Mouse (Mus musculus) neural tube, embryonic 14.5 days (tissue): ENCODE measurements at regions not wholly inside any gene's neighbourhood (a gene's known extent, or its start where the extent isn't known, plus 50 kb on each side); places are given as distances from the start of the nearest gene placed in this dataset.

Experiments used
- ATAC-seq: fragments of 200-750 bp; cut with Nextera tagmentation; 2 replicates; pipeline ENCODE4 v1.8.0; 2017; ENCODE audit warnings: low read depth, mild to moderate bottlenecking, moderate TSS enrichment, moderate library complexity
- H3K27ac ChIP-seq: fragments of 300-500 bp; sonication (generic); 2 replicates; pipeline ENCODE4 v1.5.1; 2014; ENCODE audit warnings: low read depth, mild to moderate bottlenecking, control low read depth, low read length, moderate library complexity, mixed read lengths
- H3K27me3 ChIP-seq: fragments of 300-500 bp; sonication (generic); 2 replicates; pipeline ENCODE4 v1.6.1; 2014; ENCODE audit warnings: low read length; ENCODE audit not compliant: control insufficient read depth, insufficient read depth
- H3K36me3 ChIP-seq: fragments of 300-500 bp; sonication (generic); 2 replicates; pipeline ENCODE4 v1.6.1; 2014; ENCODE audit warnings: low read length, mixed read lengths; ENCODE audit not compliant: control insufficient read depth, insufficient read depth
- H3K4me1 ChIP-seq: fragments of 300-500 bp; sonication (generic); 2 replicates; pipeline ENCODE4 v1.6.1; 2014; ENCODE audit warnings: low read length; ENCODE audit not compliant: control insufficient read depth, insufficient read depth
- H3K4me2 ChIP-seq: fragments of 300-500 bp; sonication (generic); 2 replicates; pipeline ENCODE4 v1.6.1; 2014; ENCODE audit warnings: mild to moderate bottlenecking, low read depth, low read length, control low read depth
- H3K4me3 ChIP-seq: fragments of 300-500 bp; sonication (generic); 2 replicates; pipeline ENCODE4 v1.5.1; 2014; ENCODE audit warnings: low read depth, low read length, control low read depth, mixed read lengths
- H3K9ac ChIP-seq: fragments of 300-500 bp; sonication (generic); replicated peaks from 2 replicates; pipeline ENCODE4 v1.6.1; 2014; ENCODE audit warnings: low read depth, mild to moderate bottlenecking, control low read depth, low read length, mixed read lengths
- H3K9me3 ChIP-seq: fragments of 300-500 bp; sonication (generic); 2 replicates; pipeline ENCODE4 v1.6.1; 2016; ENCODE audit warnings: low read length; ENCODE audit not compliant: control insufficient read depth
- WGBS: fragments of 180-500 bp; shearing (Covaris S2); extraction: QIAGEN DNeasy Blood & Tissue Kit; methylation state at CpG from one replicate; pipeline ENCODE4 v1.1.7; 2014; 5-methylcytosine and 5-hydroxymethylcytosine counted together

DNA sequence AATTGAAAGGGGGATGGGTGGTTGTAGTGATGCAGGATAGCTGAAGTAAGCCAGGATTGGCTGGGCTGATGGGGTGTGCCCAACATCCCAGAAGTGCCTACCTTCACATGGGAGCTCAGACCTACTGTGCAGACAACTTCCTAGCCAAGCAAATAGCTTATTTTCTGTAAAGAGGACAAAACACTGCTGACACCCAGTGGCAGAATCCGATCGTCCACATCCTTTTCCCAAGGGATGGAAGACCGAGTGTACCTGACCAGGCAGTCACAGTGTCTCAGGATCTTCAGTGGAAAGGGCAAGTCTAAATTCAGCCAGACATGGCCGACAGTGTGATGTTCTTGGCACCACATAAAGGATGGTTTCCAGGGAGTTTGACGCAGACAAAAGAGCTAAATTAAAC lies 114.4 kb downstream of the Nmur2 start:
- Histone ChIP-seq H3K4me1 (no peaks in the 10 kb centered on the region), H3K27me3 (no peaks in the 10 kb centered on the region), H3K9ac (no peak overlapping the region), H3K9me3 (no peaks in the 10 kb centered on the region), H3K36me3 (no peaks in the 10 kb centered on the region), H3K27ac (no peak overlapping the region), H3K4me2 (no peak overlapping the region), H3K4me3 (no peak overlapping the region)
- whole genome bisulfite sequencing: 81% methylated on average over 5 of the region's 5 CpGs
- ATAC-seq: no peak

- no peak for ATAC-seq
- WGBS: 32% methylated on average over 3 of the region's 3 CpGs
- H3K27ac ChIP-seq: no peak overlapping the region
- H3K4me1 ChIP-seq: no peaks in the 10 kb centered on the region
- no peaks in the 10 kb centered on the region for H3K27me3 ChIP-seq
- no peak overlapping the region for H3K4me3 ChIP-seq
- no peak overlapping the region for H3K4me2 ChIP-seq
- H3K9me3 ChIP-seq: no peaks in the 10 kb centered on the region
- no peak overlapping the region for H3K9ac ChIP-seq
- H3K36me3 ChIP-seq: no peaks in the 10 kb centered on the region
These were observed 121.7 kb downstream of the Nmur2 start for GRCm38 (mm10) chr11:55919066-55919465.

DNA sequence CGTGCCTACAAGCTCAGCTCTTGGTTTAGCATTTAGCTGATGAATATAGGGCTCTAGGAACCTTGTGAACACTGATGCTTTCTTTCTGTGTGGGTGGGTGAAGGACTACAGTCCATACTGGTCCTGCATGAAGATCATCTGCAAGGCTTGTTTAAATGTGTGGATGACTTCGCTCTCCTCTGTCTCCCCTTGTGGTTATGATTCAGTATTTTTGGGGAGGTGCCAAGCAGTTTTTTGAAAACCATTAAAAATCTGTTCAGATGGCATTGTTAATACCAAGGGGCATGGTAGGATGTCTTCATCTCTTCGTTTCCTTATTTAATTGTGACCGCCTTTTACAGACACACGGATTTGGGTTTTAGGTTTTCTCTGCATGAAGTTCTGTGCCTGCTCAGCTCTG lies 122.4 kb downstream of the Nmur2 start:
- Histone ChIP-seq H3K4me1 (no peaks in the 10 kb centered on the region), H3K36me3 (no peaks in the 10 kb centered on the region), H3K9me3 (no peaks in the 10 kb centered on the region), H3K4me2 (no peak overlapping the region), H3K27ac (no peak overlapping the region), H3K9ac (no peak overlapping the region), H3K4me3 (no peak overlapping the region), H3K27me3 (no peaks in the 10 kb centered on the region)
- WGBS: 74% methylated on average over 5 of the region's 5 CpGs
- no peak for ATAC-seq

GRCm38 (mm10) chr11:55897506-55897905 lies 143.3 kb downstream of the Nmur2 start:
- no peaks in the 10 kb centered on the region for H3K4me1 ChIP-seq
- 22% methylated on average over 6 of the region's 6 CpGs for WGBS
- ATAC-seq: no peak
- H3K27ac ChIP-seq: no peak overlapping the region
- no peaks in the 10 kb centered on the region for H3K36me3 ChIP-seq
- no peak overlapping the region for H3K4me3 ChIP-seq
- no peak overlapping the region for H3K4me2 ChIP-seq
- no peak overlapping the region for H3K9ac ChIP-seq
- no peaks in the 10 kb centered on the region for H3K27me3 ChIP-seq
- H3K9me3 ChIP-seq: no peaks in the 10 kb centered on the region

GRCm38 (mm10) chr11:55890161-55890560 lies 150.6 kb downstream of the Nmur2 start:
- ATAC-seq: no peak
- H3K36me3 ChIP-seq: no peaks in the 10 kb centered on the region
- H3K9me3 ChIP-seq: no peaks in the 10 kb centered on the region
- H3K9ac ChIP-seq: no peak overlapping the region
- H3K4me1 ChIP-seq: no peaks in the 10 kb centered on the region
- H3K4me2 ChIP-seq: no peak overlapping the region
- 85% methylated on average over 4 of the region's 4 CpGs for WGBS
- H3K4me3 ChIP-seq: no peak overlapping the region
- H3K27ac ChIP-seq: no peak overlapping the region
- H3K27me3 ChIP-seq: no peaks in the 10 kb centered on the region

GRCm38 (mm10) chr11:55878631-55879030 lies 162.2 kb downstream of the Nmur2 start:
- WGBS: 92% methylated on average over 2 of the region's 2 CpGs
- Histone ChIP-seq H3K27me3 (no peaks in the 10 kb centered on the region), H3K9me3 (no peaks in the 10 kb centered on the region), H3K27ac (no peak overlapping the region), H3K36me3 (no peaks in the 10 kb centered on the region), H3K4me1 (no peaks in the 10 kb centered on the region), H3K4me2 (no peak overlapping the region), H3K9ac (no peak overlapping the region), H3K4me3 (no peak overlapping the region)
- ATAC-seq: no peak

DNA sequence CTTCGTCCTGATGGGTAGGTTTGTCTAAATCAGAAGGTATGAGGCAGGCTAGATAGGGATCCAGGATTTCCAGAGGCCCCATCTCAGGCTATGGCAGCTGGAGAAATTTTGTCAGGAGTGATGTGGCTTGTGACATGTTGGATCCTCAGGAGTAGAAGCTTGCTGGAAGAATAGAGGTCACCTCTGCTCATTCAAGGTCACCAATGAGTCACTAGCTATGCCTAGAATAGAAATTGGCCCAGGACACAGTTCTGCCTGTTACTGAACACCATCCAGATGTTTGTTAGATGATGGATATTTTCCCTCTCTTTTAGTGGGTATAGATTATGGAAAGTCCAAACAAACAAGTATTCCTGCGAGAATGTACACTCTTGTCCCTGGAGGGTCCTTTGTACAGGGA lies 173.7 kb downstream of the Nmur2 start:
- Histone ChIP-seq H3K9ac (no peak overlapping the region), H3K27me3 (no peaks in the 10 kb centered on the region), H3K9me3 (no peaks in the 10 kb centered on the region), H3K4me1 (no peaks in the 10 kb centered on the region), H3K36me3 (no peaks in the 10 kb centered on the region), H3K27ac (no peak overlapping the region), H3K4me3 (no peak overlapping the region), H3K4me2 (no peak overlapping the region)
- 92% methylated on average over 2 of the region's 2 CpGs for WGBS
- ATAC-seq: no peak

GRCm38 (mm10) chr11:55859230-55859629 lies 181.6 kb downstream of the Nmur2 start:
- 45% methylated on average over 7 of the region's 7 CpGs for WGBS

DNA sequence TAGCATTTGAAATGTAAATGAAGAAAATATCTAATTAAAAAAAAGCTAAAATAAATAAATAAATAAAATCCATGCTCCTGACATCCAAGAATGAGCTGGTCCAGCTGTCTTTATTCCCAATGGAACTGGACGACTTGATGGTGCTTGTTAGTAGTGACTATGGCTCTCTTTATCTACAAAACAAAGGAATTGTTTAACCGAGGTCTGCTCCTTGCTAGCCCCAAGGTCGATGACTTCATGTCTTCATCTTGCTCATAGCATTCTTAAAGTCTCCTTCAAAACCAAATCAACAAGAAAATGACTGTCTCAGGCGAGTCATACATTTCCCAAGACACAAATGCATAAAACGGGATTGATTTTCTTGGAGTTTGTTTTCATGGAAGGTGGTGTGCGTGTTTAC lies 212.5 kb upstream of the Glra1 start:
- H3K4me1 ChIP-seq: no peaks in the 10 kb centered on the region
- no peaks in the 10 kb centered on the region for H3K9me3 ChIP-seq
- no peak overlapping the region for H3K9ac ChIP-seq
- H3K36me3 ChIP-seq: no peaks in the 10 kb centered on the region
- 75% methylated on average over 6 of the region's 6 CpGs for WGBS
- no peak overlapping the region for H3K4me3 ChIP-seq
- no peaks in the 10 kb centered on the region for H3K27me3 ChIP-seq
- no peak overlapping the region for H3K27ac ChIP-seq
- no peak for ATAC-seq
- no peak overlapping the region for H3K4me2 ChIP-seq

More at GRCm38 (mm10) chr11:55859230-55859629, 181.6 kb downstream of the Nmur2 start:
- Histone ChIP-seq H3K4me2 (no peak overlapping the region), H3K27ac (no peak overlapping the region), H3K4me1 (no peaks in the 10 kb centered on the region), H3K9me3 (no peaks in the 10 kb centered on the region), H3K27me3 (no peaks in the 10 kb centered on the region), H3K36me3 (no peaks in the 10 kb centered on the region), H3K4me3 (no peak overlapping the region), H3K9ac (no peak overlapping the region)
- no peak for ATAC-seq

DNA sequence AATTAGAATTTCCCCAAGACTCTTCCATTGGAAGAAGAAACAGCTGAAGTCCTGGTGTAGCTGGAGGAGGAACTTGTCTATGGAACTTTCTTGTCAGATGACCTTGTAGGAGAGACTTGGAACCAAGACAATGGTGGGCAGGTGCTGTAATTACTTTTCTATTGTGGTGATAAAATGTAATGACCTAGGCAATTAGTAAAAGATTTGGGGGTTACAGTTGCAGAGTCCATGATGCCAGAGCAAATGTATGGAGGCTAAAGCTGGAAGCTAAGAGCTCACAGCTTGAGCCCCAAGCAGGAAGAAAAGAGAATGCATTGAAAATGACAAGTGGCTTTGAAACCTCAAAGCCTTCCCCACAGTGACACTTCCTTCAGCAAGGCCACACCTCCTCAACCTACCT lies 208.6 kb upstream of the Glra1 start:
- no peak overlapping the region for H3K9ac ChIP-seq
- no peaks in the 10 kb centered on the region for H3K36me3 ChIP-seq
- ATAC-seq: no peak
- H3K4me1 ChIP-seq: no peaks in the 10 kb centered on the region
- no peak overlapping the region for H3K27ac ChIP-seq
- H3K4me3 ChIP-seq: no peak overlapping the region
- H3K27me3 ChIP-seq: no peaks in the 10 kb centered on the region
- no peaks in the 10 kb centered on the region for H3K9me3 ChIP-seq
- H3K4me2 ChIP-seq: no peak overlapping the region
